Mouse (Mus musculus): ENCODE results near the gene Creb3l1.

Gene Creb3l1

GRCm38 (mm10) chr2:92024274-92024672 is at the start of gene Creb3l1:
TSS of gene Creb3l1 (minus strand) at chr2:92024502.
- peak; percentile 89 for DNase-seq (ENCODE audit: low spot score)

- DNase-seq (ENCODE audit: low spot score) = no peak
These were observed 46.8 kb upstream of the Creb3l1 start for GRCm38 (mm10) chr2:92071143-92071542.

GRCm38 (mm10) chr2:92069630-92070029 is 45.3 kb upstream of the Creb3l1 start:
- no peak for DNase-seq (ENCODE audit: low spot score)

GRCm38 (mm10) chr2:92067600-92067999 is 43.3 kb upstream of the Creb3l1 start:
- DNase-seq (ENCODE audit: low spot score) = no peak

GRCm38 (mm10) chr2:92066899-92067298 is 42.6 kb upstream of the Creb3l1 start:
- DNase-seq (ENCODE audit: low spot score) = no peak

GRCm38 (mm10) chr2:92065938-92066337 is 41.6 kb upstream of the Creb3l1 start:
- DNase-seq (ENCODE audit: low spot score) = no peak

- DNase-seq (ENCODE audit: low spot score) = no peak
These were observed 41.1 kb upstream of the Creb3l1 start for GRCm38 (mm10) chr2:92065269-92065888.

GRCm38 (mm10) chr2:92063106-92063505 is 38.8 kb upstream of the Creb3l1 start:
- no peak for DNase-seq (ENCODE audit: low spot score)

GRCm38 (mm10) chr2:92061337-92061736 is 37.0 kb upstream of the Creb3l1 start:
- no peak for DNase-seq (ENCODE audit: low spot score)

GRCm38 (mm10) chr2:92060291-92060690 is 36.0 kb upstream of the Creb3l1 start:
- DNase-seq (ENCODE audit: low spot score) = no peak

GRCm38 (mm10) chr2:92059481-92060220 is 35.3 kb upstream of the Creb3l1 start:
- peak; percentile 64 for DNase-seq (ENCODE audit: low spot score)

- peak; percentile 46 for DNase-seq (ENCODE audit: low spot score)
These were observed 34.6 kb upstream of the Creb3l1 start for GRCm38 (mm10) chr2:92058936-92059335.

GRCm38 (mm10) chr2:92058469-92058868 is 34.2 kb upstream of the Creb3l1 start:
- peak; percentile 95 for DNase-seq (ENCODE audit: low spot score)

GRCm38 (mm10) chr2:92056760-92057159 is 32.5 kb upstream of the Creb3l1 start:
- no peak for DNase-seq (ENCODE audit: low spot score)

- DNase-seq (ENCODE audit: low spot score) = peak; percentile 91
These were observed 31.5 kb upstream of the Creb3l1 start for GRCm38 (mm10) chr2:92055831-92056236.

- peak; percentile 94 for DNase-seq (ENCODE audit: low spot score)
These were observed 31.0 kb upstream of the Creb3l1 start for GRCm38 (mm10) chr2:92055101-92055813.

- DNase-seq (ENCODE audit: low spot score) = no peak
These were observed 28.5 kb upstream of the Creb3l1 start for GRCm38 (mm10) chr2:92052754-92053153.

GRCm38 (mm10) chr2:92052188-92052587 is 27.9 kb upstream of the Creb3l1 start:
- no peak for DNase-seq (ENCODE audit: low spot score)

GRCm38 (mm10) chr2:92048034-92048690 is 23.9 kb upstream of the Creb3l1 start:
- no peak for DNase-seq (ENCODE audit: low spot score)

GRCm38 (mm10) chr2:92047601-92048000 is 23.3 kb upstream of the Creb3l1 start:
- DNase-seq (ENCODE audit: low spot score) = no peak

GRCm38 (mm10) chr2:92043285-92043684 is 19.0 kb upstream of the Creb3l1 start:
- no peak for DNase-seq (ENCODE audit: low spot score)

GRCm38 (mm10) chr2:92041538-92041937 is 17.2 kb upstream of the Creb3l1 start:
- no peak for DNase-seq (ENCODE audit: low spot score)

Data from embryo, embryonic 10.5 days (tissue).